Mouse (Mus musculus) thymus, postnatal 10 days (tissue): ENCODE data around the gene Efemp1.

Source experiments
- DNase-seq, 2 experiments: peaks; one replicate each; pipeline ENCODE4 v3.0.0; 2021; ENCODE audit warnings: low spot score in 2 of 2

Gene Efemp1

DNA sequence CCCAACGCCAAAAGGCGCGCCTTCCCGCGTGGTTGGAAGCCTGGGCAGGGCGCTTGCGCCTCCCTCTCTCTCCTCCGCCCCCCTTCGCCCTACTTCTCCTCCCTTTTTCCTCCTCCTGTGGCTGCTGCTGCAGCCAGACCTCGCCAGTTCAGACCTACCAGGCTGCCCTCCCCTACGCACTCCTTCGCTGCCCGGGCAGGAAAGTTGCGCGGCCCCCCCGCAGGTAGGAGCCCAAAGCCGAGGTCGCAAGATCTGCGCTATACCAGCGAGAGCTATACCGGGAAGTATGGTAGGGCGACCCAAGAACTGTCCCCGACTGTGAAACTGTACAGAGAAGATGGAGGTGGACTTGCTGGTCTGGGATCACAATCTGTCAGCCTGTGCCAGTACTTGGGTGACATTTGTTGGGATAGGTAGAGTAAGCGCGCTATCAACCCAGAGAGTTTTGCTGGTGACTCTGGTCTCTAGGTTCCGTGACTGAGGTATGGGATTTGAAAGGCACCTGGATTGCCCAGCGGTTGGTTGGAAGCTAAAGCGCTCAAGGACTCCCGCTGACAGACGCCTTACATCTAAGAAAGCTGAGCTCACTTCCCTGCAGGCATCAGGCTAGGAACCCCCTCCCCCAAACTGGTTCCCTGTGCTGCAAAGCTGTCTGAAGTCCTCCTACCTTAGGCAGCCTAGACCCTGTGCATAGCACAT lies at the start of gene Efemp1:
Efemp1 (plus strand) TSS at position 103 of the 699 bp plus-strand sequence.
- no peak for DNase-seq

DNA sequence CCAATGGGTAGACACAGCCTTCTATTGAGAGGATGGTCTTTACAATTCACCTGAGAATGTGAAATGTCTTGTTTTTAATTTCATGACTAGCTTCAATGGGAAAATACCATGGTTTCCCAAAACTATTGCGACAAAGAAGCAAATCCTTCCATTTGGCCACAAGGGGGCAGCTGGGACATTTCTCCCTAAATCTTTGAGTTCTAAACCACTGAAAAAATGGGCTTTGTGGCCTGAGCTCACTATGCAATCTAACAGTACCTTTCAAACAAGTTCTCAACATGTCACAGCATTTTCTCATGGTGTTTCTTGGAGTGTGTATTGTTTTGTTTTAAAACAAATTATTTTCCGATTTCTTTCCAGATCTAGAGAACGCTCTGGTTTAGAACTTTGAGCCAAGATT lies 44.3 kb upstream of the Efemp1 start:
- DNase-seq, result no peak

DNA sequence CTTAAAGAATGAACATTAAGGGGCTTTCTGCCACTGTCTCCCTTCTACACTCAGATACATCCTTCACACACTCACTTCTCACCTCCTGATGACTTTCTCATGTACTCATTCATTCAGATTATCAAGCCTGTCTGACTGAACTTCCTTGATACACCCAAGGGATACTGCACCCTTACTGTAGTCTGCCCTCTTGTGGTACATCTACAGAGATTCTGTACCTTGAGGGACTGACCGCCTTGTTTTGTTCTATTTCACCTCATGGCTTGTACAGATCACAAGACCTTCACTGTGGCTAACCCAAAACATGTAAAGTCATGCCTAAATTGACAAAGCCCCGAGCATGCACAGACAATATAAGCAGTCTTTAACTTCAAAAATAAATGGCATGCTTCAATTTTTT lies 41.1 kb upstream of the Efemp1 start:
- DNase-seq, result no peak

DNA sequence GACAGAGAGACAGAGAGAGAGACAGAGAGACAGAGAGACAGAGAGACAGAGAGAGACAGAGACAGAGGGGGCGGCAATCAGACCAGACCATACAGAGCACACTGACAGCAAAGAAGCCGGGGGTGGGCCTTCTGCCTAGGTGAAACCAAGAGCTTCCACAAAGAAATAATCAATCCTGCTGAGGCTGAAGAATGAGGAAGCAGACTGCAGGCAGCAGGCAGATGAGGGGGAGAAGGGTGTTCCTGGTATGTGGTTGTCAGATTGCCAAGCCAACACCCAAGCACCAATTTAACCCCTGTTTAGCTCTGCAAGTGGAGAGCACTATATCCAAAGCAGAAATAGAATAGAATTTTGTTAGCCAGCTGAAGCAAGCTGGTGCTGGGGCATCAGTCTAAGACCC lies 40.4 kb upstream of the Efemp1 start:
- no peak for DNase-seq

DNA sequence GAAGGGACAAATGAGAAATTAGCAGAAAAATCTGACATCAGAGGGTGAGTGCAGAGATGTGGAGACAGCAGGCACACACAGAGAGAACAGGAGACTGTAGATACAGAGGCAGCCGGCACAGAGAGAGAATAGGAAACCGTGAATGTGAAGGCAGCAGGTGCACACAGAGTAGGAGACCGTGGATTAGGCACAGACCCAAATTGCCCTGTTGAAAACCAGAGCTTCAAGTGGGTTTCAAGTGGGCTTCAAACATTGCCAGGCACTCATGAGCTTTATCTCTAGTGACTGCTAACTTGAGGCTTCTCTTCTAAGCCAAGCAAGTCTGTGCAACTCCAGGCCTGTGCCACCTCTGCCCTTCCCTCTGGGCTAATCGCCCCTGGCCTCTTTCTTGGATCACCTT lies 35.6 kb upstream of the Efemp1 start:
- no peak for DNase-seq

DNA sequence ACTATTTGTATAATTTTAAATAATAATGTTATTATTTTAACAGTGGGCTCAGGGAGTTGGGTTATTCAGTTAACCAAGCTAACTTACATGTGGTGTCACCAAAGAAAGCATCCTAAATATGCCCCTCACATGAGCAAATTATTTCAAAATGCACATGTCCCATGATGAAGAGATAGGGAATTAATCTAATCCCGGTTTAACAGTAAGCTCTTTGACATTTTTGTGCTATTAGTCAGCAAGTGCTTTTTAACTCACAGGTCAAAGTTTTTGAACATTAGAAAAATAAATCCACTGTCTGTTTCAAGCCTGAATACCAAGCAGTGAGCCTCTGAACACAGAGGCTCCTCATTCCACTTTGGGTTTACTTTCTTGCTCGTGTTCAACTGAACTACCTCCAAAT lies 26.1 kb upstream of the Efemp1 start:
- DNase-seq, result no peak

DNA sequence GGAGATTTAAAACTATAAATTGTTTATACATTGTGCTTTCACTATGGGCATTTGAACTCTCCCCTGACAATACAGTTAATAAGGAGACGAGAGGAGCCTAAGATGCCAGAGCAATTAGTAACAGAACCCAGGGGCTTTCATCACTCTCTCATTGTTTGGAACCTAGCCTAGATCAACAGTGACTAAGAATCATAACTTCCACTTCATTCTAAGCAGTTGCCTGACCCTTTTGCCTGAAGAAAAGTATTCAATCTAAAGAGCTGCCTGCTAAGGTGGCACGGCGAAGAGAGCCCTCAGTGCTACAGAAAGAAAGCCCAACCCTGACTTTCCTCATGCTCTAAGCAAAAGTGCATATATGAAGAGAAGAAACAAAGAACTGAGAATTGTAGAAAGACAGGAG lies 19.2 kb upstream of the Efemp1 start:
- no peak for DNase-seq

DNA sequence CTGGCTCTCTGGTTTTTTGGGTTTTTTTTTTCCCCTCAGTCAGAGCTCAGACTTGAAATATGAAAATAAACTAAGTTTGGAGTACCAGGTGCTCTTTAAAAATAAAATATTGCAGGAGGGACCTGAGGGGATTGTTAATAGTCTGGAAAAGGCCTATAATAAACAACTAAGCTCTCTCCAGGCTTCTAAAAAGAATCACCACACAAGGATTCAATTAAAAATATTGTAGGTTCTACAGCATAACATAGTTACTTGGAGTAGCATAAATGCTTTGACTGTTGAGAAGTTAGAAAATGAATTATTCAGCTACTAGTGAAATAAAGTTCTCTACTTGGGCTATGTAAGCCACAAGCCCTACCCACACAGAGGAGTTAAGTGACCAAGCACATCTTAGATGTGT lies 17.9 kb upstream of the Efemp1 start:
- DNase-seq, result no peak

DNA sequence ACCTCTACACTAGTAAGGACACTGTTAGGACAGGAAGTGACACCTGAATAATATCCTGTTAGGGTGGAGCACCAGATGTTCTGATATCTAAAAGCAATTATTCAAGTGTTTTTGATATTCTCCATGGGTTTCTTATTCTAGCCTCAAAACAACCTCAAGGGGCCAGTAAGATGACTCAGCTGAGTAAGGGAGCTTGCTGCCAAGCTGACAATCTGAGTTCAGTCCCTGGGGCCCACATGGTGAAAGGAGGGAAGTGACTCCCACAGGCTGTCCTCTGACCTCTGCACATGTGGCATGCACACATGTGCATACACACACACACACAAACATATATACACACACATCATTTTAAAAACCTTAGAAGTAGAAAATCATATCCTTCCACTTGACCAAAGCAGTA lies 3.2 kb upstream of the Efemp1 start:
- DNase-seq, result no peak

DNA sequence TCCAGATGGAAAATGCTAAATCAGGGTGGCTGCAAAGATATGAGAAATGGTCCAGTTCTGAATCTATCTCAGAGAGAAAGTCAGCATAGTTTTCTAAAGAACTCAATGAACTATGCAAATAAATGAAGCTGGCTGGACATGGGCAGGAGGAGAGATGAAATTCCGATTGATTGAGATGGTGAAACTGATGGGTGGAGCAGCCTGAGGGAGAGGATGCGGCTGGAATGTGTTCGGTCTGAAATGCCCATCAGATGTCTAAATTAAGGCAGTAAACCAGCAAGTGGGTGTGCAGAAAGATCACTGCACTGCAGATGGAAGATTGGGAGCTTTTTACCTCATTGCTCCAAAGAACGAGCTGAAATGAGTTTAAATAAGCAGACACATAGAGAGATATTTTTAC lies 1.4 kb upstream of the Efemp1 start:
- DNase-seq, result no peak

DNA sequence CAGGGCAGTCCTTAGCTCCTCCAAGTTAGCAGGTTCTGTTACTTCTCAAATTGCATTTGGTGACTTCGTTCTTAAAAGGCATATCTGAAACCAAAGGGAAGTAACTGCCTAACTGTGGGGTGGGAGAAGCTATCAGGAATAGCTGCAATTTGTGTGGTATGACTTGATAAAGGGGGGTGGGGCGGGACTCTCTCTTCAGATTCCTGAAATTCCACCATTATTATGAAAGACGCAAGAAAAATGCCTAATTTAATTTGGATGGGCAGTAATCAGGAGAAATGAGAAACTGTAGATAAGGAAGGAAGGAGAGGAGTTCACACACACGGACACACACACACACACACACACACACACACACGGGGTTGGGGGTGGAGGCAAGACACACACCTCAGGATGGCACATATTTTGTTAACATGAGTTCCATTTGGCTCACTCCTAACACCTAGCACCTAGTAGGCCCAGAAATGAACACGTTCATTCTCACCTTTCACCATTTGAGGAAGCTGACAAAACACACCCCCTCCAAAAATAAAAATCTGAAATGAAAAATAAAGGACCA lies 564 bp upstream of the Efemp1 start:
- no peak for DNase-seq

DNA sequence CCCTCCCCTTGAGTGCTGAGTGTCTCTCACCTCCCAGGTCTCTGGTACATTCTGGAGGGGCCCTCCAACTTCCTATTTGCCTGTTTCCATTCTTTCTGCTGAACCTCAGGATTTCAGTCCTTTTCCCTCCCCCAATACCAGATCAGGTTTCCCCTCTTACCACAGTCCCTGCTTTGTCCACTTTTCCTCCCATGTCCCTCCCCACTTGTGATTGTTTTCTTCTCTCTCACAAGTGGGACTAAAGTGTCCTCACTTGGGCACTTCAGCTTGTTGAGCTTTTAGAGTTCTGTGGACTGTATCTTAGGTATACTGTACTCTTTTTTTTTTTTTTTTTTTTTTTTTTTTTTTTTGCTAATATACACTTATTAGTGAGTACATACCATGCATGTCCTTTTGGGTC lies 6.1 kb downstream of the Efemp1 start:
- no peak for DNase-seq

DNA sequence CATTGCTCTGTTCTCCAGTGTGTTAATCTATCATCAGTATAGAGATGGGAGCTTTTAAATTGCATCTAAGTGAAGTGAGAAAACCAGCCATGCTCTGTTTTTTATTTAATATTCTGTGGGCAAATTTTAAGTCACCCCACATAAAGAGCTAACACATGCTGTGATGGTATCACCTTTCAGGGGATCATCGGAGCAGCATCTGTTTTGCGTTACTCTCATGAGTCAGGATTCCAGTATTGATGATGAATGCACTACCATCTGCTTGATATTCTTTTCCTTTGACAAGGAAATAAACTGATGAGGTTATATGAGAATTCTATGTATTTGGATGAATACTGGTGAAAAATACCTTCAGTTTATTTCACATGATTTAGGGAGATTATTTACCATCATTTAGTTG lies 16.1 kb downstream of the Efemp1 start:
- DNase-seq, result no peak

DNA sequence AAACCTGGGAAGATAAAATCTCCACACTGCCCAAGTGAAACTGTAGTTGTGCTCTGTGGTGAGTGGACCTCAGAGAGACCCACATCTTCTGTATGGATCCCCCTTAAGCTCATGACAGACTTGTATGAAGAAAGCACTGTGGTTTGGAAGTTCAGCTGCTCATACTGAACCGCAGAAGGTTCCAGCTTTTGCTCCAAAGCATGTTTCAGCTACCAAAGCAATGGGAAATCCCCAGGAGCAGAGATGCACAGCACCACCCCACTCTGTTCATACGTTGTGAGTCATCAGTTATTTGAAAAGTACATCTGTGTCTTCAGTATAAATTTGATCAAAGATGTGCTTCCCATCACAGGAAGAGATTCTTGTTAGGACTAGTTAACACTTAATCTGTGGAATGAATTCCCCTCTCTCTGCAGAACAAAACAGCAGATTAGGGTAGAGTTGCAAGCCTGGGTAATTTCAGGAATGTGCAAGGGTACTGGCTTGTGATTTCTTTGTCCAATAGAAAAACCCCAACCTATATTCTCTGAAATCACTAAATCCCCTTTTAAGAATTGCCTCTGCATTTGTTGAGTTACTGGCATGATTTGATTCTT lies 28.5 kb downstream of the Efemp1 start:
- no peak for DNase-seq

DNA sequence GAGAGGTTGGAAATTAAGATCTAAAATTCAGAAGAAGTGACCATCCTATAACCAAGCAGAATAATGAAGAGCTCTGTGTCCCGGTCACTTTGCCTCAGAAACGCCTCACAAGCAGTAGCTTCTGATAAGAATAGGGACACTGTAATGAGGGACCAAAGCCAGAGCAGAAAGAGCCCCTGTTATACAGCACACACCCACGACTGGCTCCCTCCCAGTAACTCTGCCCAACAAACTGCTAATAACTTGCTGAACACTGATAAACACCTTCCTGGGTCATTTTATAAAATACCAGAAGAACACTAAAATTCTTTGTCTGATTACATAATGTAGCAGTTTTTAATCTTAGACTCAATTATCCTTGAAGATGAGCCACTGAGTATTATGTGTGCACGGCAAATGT lies 30.1 kb downstream of the Efemp1 start:
- no peak for DNase-seq

DNA sequence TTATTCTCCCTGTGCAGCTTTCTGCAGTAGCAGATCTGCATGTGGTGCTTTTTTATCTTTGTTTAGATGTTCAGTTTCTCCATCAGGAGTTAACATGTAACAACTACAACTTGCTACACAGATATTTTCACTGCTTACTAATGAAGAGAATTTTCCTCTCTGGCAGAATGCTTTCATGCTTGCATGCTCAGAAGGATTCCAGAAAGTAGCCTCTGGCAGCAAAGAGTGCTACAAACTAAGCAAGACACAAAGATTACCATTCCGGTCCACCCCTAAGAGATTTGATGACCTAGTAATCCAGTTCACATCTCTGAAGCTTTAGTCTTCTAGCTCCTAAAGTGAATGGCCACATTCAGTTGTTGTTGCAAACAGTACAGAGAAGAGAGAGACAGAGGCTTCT lies 36.5 kb downstream of the Efemp1 start:
- DNase-seq, result no peak

DNA sequence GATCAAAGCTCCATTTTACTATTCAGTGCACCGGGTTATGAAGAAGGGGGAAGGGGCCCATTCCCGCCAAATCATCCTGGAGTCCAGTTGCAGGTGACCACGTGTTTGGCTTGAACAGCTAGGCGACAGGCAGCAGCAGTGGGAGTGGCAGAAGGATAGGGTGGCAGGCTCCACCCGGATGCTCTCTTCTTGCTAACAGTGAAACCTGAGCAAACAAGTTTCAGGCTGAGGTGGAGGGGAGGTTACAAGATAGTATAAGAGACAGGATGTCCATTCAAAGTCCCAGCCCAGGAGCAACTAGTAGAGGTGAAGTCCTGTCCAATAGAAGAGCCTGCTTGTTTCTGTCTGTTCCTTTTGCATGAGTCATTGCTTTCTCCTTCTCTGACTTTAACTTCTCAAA lies 38.5 kb downstream of the Efemp1 start:
- no peak for DNase-seq

DNA sequence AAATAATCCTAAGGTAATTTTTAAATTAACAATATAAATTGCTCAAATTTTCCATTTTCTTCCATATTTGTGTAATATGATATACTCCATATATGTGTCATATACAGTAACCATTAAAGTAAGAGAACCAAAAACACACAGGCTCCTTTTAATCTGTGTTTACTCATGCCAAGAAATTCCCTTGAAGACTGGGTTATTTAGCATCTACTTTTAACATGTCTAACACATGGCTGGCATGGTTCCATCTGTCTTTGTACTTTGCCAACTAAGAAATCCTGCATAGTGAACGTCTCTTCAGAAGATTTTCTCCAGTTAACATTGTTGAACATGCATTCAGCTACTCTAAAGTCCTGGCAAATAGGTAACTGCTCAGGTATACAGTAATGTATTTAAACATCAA lies 46.4 kb downstream of the Efemp1 start:
- DNase-seq, result no peak

DNA sequence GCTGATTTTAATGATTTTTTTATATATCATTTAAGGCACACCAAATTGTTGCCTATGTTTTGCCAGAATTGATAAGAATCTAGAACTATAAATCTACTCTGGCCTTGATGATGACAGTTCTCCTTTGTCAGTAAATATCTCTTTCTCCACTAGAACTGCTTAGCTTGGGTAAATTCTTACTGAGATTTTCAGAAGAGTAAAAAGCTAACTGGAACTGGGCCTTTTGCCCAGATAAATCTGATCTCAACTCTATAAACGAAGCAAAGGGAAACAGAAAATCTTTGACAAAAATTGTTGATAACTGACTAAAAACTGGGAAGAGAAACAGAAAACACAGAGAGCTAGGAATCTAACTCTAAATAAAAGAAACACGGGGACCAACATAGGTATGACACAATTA lies 51.6 kb downstream of the Efemp1 start:
- DNase-seq, result no peak

DNA sequence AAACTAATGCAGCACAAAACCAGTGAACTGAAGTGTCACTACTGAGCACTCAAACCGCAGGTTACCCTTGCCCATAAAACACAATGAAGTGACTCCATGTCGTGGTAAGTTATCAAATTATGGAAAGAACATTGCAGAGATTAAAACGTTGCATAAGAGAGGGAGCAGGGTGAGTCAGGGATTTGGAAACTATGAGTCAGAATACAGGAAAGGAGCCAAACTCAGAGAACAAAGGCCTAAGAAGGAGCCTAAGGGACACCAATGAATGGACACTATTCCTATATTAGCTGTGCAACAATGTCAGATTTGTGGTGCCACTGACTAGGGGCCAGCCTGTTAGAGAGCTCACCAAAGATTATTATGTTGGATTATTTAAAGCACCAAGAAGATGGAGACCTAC lies 53.3 kb downstream of the Efemp1 start:
- DNase-seq, result no peak

DNA sequence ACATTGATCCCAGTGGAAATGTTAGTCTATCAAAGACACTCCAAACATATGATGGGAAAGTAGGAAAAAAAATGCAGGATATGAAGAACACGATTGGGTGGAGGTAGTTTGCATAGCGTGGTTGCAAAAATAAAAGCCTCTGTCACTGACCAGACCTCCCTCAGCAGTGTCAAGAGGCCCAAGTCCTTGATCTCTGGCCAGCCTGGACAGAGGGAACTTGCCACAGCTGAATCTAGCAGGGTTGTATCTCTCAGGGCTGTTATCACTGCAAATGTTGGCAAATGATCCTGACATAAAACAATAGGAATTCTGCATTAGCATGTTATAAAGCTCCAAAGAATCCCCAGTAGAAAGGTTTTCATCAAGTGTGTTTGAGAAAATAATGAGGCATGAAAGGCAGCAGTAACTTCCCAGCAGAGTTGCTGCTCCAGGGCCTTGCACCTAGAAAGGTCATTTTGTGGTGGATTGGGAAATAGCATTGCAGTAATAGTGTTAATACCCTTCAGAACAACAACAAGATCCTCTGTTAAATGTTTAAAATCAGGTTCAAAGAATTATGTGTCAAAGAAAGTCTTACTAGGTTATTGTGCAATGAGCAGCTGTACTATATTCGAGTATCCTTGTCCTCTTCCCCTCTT lies 56.0 kb downstream of the Efemp1 start:
- DNase-seq, result no peak

DNA sequence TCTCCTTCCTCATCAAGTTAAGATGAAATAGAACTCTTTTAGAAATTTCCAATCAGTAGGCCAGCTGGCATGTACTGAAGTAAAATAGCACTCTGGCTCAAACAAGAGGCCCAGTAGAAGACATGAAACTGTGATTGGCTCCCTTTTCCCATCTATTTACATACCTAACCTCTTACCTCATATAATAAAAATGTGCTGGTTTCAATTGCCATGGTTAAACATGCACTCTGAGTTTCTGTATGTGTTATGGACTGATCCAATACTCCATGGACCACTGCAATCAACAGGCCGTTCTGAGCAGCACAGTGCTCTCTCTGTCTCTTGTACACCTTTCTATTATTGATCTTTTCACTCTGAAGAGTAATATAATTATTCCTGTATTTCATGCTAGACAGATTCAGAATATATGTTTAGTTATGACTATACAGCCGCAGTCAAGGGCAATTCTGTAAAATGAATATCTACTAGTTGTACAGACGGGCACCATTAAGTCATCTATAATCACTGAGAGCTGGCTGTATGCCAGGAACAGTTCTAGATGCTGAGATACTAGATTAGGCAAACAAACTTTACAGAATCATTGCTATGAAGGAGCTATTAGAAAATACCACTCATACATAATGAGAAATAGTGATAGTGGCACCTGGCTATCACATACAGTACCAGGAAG lies 59.6 kb downstream of the Efemp1 start:
- DNase-seq, result no peak

DNA sequence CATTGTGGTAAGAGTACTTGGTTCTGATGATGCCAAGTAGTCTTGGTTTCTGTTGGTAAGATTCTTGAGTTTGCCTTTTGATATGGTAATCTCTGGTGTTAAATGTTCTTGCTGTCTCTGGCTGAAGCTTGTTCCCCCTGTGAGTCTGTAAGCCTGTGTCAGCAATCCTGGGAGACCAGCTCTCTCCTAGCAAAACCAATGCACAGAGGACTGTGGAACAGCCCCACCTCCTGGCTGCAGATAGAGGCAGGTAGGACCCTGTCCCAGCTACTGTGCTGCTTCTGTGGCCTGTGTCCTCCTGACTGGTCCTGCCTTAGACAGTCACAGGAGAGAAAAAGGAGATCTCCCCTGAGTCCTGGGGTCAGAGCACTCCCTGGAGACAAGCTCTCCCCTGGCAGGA lies 81.4 kb downstream of the Efemp1 start:
- no peak for DNase-seq
